Mouse (Mus musculus) cerebellum, adult (tissue): ENCODE measurements at regions not wholly inside any gene's neighbourhood (a gene's known extent, or its start where the extent isn't known, plus 50 kb on each side); places are given as distances from the start of the nearest gene placed in this dataset.

Experiments
- ATAC-seq: cut with Nextera tagmentation; 2 replicates; pipeline ENCODE4 v1.9.2; 2017; ENCODE audit warnings: mild to moderate bottlenecking, moderate library complexity, mixed read lengths; ENCODE audit not compliant: insufficient number of reproducible peaks, low FRiP score, low TSS enrichment

DNA sequence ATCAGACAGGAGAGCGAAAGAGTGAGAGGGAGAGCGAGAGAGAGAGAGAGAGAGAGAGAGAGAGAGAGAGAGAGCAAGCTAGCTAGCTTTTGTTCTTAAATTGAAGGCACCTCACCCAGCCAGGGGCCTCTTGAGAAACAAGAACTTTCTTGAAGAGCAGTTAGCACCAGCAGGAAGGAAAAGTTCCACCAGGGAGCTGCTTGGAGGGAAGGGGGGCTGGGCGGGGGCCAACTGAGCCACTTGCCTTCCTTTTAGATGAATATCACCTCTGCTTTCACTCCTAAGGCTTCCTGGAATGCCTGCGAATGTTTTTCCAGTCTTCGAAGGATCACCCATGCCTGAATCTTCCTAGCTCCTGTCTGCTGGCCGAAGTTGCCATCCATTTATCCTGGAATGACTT, 118.0 kb upstream of the Tgfbr2 start:
- no peak for ATAC-seq

DNA sequence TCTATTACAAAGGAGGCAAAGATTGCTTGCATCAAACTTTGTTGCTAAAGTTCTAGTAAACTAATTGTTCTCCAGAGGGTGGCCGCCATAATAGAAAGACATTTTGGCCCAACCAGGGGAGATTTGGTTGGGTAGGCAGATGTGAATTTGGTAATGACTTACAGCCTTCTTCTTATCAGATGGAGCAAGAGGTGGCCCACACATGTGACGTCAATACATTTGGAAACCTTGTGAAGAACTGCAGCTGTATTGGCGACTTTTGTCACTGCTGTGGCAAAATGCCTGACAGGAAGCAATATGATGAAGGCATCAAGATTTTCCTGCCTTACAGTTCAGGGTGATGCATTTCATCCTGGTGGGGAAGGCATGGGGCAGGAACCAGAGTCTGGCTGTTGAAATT, 116.5 kb upstream of the Tgfbr2 start:
- ATAC-seq = no peak

DNA sequence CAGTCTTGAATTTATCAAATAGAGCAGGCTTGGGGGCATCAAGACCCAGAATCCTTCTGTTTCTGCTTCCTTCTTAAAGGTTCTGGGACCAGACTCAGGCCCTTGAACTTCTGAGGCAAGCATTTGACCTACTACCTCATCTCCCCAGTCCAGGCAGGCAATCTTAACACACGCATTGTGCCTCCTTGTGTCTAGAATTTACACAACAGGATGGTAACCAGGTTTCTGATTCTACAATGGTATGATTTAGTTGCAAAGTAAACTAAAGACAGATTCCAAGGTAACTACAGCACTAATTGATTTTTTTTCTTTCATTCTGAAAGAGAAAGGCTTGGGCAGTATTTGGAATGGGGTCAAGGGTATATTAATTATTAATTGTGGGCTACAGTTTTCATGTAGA, 115.7 kb upstream of the Tgfbr2 start:
- no peak for ATAC-seq

DNA sequence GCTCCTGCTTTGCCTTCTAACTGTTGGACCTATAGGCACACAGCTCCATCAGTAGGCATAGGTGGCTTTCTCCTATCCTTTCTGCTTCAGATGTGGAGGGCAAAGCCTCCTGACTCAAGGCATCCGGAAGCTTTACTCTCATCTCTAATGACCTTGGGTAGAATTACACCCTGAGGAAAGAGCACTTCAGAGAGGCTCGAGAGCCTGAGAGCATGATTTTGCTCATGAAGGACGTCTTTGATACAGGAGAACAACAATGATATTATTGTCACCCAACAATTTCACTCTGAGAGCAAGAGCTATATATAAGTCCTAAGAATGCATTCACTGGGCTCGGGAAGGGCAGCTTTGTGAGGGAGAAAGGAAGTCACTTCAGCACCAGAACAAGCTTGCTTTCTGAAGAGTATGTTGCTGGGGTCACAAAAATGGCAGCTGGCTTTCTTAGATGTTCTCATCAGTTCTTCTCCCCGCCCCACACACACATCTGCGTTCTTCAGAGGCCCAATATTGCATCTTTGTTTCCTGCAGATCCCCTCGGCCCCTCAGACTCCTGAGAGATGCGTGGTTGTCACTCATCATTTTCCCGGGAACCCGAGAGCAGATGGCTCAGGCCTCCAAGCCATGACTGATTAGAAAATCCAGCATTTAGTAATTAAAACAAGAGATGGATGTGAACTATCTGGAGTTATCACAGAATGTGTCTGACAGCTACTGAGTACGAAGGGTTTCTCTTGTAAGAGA, 110.7 kb upstream of the Tgfbr2 start:
- ATAC-seq = no peak

DNA sequence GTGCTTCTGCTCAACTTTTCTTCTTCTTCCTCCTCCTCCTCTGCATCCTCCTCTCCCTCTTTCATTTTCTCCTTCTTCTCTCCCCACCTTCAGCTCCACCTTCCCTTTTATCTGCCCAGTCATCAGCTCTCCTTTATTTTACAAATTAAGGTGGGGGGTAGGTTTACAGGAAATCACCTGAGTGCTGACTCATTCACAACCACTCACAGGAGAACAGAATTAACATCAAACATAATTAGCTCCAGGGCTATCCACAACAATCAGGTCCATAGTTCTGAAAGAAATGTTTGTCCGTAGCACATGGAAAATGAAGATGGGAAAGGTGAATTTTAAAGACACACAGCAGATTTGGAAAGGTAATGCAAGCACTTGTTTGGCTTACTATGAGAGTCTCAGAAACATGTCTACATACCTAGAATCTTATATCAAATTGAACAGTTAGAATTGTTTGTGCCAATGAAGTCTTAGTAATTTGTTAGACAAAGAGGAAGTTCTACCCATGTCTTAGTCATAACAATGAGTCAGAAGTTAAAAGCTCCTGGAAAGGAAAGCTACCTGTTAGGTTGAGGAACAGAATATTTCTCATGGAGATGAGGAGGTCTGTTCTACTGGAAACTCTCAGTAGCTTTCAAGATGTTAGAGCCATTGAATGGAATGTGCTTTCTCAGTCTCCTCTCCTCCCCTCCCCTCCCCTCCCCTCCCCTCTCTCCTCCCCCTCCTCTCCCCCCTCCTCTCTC, 108.8 kb upstream of the Tgfbr2 start:
- no peak for ATAC-seq

DNA sequence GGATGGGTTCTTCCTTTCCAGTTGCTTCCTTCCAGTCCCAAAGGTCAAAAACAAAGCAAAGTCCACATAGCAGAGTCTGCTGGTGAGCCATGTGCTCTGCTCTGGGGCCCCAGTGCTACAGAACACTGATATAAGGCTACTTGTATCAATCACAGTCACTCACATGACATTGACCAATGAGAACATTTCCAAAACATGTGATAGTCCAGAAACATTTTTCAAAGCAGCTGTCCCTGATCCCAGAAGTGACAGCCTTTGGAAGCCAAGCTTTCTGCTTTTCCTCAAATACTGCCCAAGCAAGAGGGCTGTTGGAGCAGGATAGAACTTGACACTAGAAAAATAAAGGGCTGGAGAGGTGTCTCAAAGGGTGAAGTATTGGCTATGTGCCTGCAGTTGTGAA, 106.5 kb upstream of the Tgfbr2 start:
- ATAC-seq = no peak

DNA sequence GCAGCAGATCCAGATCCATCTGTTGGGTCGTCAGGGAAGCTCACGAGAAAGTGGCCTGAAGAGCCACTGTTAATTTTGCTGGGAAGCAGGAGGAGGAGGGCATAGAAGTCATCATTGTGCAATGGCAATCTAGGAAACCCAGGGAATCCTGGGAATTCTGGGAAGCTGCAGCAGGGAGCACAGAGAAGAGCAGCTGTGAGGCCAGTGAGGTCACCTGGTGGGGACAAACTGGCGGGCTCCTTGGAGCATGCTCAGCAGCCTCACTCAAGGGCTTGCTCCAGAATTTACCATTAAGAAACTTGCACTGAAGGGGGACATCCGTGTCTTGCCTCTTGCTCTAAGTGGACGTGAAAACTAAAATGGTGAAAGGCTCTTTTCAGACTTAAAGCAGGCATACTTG, 105.0 kb upstream of the Tgfbr2 start:
- ATAC-seq = no peak

DNA sequence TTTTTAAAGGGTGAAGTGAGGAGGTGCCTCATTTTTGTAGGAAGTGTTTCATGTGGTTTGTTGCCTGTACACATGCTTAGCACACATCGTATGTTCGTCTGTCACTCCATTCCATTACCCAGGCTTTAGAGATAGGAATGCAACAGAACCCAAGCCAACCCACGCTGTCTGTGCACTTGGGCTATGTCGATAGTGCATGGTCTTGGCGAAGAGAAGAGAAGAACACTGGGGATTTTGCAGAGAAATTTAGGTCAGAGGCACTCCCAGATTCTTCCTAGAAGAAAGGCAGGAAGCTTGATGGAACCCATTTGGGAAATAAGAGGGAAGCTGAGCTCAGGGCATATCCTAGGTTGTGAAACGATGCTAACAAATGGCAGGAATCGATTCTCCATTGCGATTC, 103.7 kb upstream of the Tgfbr2 start:
- no peak for ATAC-seq

DNA sequence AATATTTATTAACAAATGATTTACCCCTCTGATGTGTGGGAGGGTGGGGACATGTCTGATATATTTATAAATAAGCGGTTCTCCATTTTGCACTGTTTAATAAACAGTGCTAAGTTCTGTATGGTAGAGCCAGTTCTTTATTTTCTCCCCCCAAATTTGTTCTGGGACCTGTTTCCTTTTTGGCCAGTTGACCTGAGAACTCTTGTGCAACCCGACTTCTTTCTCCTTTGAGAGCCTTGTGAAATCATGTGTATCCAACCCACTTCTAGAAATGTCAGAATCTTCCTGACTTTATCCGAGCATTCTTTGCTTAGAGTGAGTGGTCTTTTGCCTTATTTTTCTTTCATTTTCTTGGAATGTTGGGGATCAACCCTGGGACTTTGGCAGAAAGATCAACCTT, 102.6 kb upstream of the Tgfbr2 start:
- ATAC-seq = no peak

DNA sequence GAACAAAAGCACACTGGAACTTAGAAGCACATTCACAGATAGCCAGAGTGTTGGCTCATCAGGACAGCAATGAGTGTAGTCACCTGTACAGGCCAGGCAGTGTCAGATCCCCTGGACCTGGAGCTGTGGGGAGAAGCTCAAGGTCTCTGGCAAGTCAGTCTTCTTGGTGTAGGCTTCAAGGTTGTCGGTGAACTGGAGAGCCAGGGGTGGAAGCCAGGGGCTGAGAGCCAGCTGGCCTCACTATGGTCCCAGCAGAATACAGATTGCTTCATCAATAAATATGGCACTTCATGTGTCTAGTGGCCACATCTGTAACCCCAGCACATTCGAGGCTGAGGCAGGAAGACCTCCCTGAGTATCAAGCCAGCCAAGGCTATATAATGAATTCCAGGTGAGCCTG, 101.0 kb upstream of the Tgfbr2 start:
- ATAC-seq = no peak

DNA sequence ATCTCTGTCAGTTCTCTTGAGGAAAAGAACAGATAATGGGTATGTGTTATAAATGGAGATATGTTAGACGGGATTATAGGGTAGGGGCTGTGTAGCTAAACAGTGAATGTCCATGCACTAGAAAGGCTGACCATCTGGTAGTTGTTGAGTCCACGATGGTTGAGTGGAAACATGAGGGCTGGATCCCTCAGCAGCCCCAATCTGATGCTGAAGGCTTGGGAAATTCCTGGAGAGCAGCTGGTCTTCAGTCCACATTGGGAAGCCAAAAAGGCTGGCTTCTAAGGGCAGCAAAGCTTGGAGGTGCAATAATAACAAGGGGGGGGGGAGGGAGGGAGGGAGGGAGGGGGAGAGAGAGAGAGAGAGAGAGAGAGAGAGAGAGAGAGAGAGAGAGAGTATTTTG, 97.3 kb upstream of the Tgfbr2 start:
- no peak for ATAC-seq

DNA sequence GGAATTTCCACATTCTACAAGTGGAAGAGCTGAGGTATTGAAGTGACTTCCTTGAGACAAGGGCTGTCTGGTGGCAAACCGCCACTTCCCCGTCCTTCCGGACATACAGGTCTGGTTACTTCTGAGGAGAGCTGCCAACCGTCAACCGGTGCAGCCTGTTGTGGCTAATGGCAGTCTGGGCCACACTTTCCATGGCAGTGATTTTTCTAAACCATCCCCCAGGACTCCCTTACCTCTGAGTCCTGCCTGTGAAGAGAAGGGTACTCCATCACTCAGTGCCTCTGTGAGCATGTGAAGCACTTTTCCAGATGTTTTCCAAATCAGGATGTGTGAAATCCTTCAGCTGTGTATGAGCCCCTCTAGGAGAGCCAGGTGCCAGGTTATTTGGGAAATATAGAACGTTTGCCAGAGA, 95.3 kb upstream of the Tgfbr2 start:
- ATAC-seq = no peak

DNA sequence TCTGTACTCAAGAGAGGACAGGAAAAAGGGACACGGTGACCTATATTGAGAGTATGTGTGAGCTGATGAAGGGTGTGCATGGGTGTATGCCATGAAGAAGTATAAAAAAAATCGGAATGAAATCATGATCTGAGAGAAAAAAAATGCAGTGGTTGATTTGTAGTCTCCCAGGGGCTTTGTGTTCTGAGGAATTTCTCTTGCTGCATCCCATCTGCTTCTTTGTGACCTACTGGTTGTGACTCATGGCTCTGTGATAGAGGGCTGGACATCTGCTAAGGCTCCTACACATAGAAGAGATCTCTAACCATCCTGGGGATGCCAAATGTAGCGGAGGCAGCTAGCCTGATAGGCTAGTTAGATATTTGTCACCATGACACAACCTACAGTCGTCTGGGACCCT, 92.3 kb upstream of the Tgfbr2 start:
- no peak for ATAC-seq

DNA sequence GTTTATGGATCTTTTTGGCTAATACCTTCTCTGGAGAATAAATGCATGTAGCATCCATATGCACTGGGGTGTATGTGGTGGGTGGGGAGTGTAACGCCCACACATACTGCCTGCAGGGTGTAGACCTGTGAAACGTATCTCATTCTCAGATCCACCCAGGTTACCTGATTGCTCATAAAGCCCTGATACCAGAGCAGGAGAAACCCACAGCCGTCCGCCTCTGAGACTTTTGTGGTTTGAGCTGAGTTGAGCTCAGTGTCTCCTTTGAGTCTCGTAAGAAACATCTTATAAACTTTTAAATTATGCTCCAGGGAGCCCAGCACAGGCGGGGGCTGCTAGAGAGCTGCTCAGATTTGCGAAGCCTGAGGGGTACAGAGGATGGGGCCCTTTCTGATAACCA, 88.7 kb upstream of the Tgfbr2 start:
- no peak for ATAC-seq

DNA sequence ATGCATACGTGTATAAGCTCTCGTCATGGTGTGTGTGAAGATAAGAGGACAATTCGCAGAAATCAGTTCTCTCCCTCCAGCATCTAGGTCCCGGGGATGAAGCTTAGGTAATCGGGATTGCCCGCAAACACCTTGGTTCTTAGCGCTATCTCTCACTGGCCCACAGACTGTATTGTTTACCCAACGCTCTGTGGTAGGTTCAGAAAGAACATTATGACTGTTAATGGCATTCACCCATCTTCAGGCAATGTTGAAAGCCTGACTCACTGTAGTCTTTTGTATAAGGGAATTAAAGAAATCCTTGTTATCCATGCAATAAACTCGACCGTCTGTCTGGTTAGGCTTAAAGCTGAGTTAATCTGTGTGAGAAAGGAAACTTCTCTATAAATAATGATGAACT, 84.4 kb upstream of the Tgfbr2 start:
- no peak for ATAC-seq

DNA sequence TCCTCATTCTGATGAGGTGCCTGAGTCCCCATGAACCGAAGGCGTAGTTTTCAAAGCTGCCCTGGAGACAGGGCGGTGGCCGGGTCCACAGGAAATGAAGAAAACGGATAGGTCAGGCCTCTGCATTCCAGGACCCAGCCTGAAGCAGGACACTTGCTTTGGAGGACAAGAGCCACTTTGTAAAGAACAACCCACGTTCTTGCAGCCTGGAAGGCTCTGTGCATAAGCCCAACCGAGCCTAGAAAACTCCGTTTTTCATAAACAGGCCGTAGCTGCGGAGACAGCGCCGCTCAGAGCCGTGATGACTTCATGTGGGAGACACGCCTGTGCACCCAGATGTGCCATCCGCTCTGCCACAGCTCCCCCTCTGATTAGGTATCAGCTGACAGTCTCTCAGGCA, 78.4 kb upstream of the Tgfbr2 start:
- ATAC-seq = no peak

DNA sequence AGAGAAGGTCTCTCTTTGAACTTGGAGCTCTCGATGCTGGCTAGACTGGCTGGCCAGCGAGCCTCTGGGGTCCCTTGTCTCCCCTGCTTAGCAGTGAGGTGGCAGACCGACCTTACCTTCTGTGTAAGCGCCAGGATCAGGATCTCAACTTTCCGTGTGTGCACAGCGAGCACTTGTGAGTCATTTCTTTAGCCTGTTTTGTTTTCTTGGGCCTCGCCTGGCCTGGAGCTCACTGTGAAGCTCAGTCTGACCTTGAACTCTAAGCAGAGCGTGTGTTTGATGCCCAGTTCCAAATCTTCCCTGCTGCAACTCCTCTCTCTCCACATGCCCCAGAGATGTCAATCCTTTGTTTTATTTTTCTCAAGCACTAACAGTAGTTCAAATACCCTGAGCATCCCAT, 77.6 kb upstream of the Tgfbr2 start:
- no peak for ATAC-seq

DNA sequence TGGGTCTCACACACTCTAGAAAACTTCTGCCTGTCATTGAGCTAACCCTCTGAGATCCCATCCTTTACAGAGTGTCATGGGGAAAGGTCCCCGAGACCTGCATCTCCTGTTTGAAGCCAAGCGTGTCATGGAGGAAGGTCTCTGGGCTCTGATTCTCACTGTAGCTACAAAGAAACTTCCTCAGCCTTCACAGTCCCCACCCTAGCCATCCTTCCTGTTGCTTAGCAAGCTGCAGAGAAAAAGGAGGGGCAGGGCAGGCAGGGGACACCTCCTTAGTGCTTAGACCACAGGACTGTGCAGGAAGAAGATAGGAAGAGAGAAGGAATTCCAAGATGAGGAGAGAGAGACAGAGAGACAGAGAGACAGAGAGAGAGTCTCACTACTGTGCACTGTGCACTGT, 74.6 kb upstream of the Tgfbr2 start:
- ATAC-seq = no peak

DNA sequence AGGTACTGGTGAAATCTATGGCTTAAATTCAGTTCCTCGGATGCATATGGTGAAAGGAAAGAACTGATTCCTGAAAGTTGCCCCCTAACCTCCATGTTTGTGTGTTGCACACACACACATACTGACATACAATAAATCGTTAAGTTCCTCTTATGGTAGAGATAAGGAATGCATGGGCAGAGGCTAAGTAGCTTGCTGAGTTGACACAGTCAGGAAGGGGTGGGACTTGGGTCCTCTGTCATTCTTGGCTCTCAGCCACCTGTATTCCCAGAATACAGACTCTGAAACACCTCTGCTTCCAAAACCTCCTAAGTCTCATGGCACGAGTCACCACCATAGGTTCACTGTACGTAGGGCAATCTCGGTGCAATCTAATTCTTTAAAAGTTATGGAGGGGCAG, 70.0 kb upstream of the Tgfbr2 start:
- no peak for ATAC-seq

DNA sequence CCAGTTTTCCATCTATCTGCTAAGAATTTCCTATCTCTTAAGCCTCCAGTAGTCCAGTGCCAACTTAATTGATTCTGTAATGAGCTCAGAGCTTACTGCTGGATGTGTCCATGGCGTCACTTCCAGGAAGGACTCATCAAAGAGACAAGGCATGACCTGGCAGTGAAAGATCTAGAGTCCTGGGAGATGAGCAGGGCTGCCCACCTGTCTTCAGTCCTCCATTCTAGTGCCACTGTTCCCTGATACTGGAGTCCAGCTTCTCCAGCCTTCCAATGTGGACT, 69.4 kb upstream of the Tgfbr2 start:
- ATAC-seq = no peak

DNA sequence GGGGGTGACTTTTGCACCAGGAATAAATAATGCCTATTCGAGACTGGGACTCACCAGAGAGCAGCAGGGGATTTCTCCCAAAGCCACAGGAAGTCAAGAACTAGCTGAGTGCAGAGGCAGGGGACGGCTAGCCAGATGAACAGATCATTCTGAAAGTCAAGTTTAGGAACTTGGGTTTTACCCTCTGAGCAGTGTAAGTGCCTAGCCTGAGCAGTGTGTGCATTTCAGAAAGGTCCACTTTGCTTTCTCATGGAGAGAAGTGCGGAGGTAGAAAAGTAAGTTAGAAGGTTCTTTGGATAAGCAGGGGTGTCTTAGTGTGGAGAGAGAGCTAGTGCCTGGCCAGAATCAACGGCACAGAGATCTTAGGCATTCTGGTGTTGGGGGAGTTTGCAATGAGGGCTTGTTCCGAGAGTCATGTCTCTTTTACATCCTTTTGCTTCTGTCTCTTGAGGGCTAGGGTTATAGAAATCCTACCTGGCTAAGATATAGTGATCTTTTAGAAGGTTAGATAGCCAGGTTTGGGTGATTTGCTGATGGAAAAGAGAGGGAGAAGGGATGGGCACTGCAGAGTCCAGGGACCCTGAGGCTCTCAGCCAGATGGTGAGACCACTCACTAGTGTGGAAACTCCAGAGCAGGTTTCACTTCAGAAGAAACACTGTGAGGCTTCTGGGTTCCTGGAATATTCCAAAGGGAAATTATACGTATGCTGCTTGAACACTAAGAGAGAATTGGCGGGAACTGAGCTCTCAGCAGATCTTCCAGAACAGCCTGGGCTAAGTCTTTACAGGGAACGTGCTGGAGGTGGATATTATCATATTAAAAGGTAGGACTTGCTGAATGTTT, 68.8 kb upstream of the Tgfbr2 start:
- ATAC-seq = no peak
